Mouse (Mus musculus) gastrocnemius, postnatal 36 days (tissue): Measurements from ENCODE around the gene Agpat4. TPM values are rescaled to one million over a fixed set of nuclear protein-coding genes. Genes with fewer than 3 reads are reported as not detected.

Experiments used
- DNase-seq, 2 experiments: peaks; one replicate each; pipeline ENCODE4 v3.0.0; 2022
- intact Hi-C: fragments of 180-260 bp; cut with DNase I; formaldehyde crosslinking; loops from one replicate; pipeline ENCODE4 v1.15.1; 2025
- long read RNA-seq, 2 experiments: library from polyadenylated mRNA; stranded (forward); transcript quantifications; one replicate each; pipeline ENCODE4 v2.0.0; 2021
- total RNA-seq, 2 experiments: library from RNA; stranded (reverse); gene quantifications; 2 replicates each; pipeline ENCODE4 v1.2.3; 2021

The Agpat4 gene
- 1 to 10 TPM; 1.9 to 2.8 TPM for total RNA-seq
- long read RNA-seq, experiment 1, partial matches to known transcripts, result 0 of 3 reads
- long read RNA-seq, experiment 1, other reads (novel, unspliced or antisense), result 2 of 3 reads
- long read RNA-seq, experiment 2, partial matches to known transcripts, result 0 of 4 reads
- long read RNA-seq, experiment 2, other reads (novel, unspliced or antisense), result 1 of 4 reads

DNA sequence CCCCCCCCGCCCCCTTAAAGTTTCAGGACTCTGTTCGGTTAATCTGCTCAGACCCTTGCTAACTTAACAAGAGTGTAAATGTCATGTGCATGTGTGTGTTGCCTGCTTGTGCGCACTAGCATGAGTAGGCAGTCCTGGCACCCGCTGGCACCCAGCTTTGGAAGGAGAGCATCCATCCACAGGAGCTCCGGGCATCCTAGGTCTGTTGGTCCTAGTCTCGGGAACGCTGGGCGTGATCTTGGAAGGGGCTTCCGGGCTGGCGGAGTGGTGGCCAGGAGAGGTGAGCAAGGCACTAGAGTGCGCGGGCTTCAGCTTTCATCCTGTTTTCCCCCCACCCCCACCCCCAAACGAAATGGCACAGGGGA lies at the start of gene Agpat4:
TSS of gene Agpat4 (plus strand) at position 144 of the 365 bp plus-strand sequence.
- DNase-seq, result no peak
- intact Hi-C loops, result no loop called here

DNA sequence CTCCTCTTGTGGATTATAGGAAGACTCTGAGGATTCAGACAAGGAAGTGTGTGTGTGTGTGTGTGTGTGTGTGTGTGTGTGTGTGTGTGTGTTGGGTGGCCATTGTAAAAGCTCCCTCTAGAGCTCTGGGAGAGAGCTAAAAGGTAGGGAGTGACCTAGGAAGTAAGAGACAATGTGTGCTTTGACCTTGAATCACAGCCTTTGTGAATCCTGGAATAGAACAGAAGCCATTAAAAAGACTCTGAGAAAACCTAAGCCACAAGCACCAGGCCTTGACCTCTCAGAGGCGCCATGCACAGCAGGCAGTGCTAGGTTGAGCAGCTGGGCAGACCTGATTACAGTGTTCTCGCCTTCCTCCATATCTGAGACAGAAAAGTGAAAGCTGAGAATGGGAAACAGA lies 41.7 kb upstream of the Agpat4 start:
- intact Hi-C loops, result no loop called here
- no peak for DNase-seq

DNA sequence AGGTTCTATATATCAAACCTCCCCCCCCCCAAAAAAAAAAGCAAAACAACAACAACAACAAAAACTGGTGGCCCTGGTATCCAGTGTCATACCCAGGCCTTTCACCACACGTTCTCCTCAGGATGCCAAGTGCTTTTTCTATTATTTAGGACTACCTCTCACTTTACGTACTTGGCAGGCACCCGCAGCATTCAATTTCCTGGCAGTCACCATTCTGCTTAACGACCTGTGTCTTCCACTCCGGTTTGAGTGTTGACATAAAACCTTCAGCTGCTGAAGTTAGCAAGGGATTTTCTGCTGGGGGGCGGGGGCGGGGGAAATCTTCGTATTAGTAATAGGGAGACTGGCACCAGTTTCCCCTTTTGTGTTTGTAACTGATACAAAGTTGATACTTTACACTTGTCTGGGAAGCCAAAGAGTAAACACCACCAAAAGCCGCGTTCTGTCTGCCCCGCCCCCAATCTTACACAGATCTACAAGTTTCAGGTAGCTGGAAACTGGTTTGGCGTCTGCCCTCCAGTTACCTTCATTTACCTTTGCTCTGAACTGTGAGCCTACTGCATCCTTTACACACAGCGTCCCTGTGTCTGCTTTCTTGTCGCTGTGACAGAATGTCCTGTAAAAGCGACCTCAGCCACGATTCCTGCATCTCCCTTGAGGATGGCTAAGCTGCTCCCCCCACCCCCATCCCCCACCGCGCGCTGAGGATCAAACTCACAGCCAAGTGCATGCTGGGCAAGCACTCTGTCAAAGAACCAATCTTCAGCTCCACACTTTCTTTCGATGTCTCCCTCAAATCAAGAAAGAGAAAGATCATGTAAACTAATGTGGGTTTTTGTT lies 37.6 kb upstream of the Agpat4 start:
- DNase-seq, result no peak
- intact Hi-C loops, result no loop called here

DNA sequence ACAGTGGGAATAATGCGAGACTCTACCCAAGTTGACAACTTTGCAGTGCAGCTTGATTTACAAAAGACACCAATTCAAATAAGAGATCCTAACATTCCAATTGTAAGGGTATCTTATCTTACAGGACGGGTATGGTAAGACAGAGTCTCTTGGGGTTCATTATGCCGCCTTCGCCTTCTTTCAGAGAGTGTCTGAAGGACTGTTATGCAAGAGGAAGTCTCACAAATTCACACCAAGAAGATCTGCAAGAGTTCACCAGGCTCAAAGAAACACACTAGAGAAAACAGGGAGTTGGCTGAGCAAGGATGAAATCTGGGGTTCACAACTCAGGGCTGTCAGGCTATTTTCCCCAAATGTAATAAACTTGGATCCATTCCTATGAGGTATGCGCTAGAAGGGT lies 36.3 kb upstream of the Agpat4 start:
- intact Hi-C loops, result no loop called here
- no peak for DNase-seq

DNA sequence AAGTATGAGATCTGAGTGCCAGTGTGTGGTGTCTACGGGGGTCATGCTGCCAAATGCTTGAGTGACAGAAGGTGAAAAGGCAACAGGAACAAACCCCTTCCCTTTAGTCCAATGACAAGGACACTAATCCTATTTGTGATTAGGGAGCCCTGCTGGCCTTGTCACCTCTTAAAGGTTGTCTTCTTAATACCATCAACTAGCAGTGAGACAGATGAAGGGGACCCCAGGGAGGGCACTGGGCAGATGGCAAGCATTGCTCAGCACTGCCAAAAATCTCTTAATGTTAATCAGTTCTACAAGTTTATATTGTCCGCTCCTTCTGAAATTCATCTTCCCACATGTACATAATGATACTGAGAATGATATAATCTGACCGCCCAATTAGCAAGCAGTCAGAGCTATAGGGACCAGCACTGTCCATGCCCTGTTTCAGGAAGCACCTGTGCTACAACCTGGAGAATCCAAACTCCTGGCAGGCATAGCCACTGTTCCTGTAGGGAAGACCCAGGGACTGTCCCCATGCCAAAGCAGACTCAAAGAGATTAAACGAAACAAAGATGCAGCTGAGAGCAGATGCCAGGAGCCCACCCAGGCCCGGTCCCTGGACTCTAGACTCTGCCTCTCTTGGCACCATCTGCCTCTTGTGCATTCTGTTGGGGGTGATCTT lies 28.1 kb upstream of the Agpat4 start:
- intact Hi-C loops, result no loop called here
- no peak for DNase-seq

DNA sequence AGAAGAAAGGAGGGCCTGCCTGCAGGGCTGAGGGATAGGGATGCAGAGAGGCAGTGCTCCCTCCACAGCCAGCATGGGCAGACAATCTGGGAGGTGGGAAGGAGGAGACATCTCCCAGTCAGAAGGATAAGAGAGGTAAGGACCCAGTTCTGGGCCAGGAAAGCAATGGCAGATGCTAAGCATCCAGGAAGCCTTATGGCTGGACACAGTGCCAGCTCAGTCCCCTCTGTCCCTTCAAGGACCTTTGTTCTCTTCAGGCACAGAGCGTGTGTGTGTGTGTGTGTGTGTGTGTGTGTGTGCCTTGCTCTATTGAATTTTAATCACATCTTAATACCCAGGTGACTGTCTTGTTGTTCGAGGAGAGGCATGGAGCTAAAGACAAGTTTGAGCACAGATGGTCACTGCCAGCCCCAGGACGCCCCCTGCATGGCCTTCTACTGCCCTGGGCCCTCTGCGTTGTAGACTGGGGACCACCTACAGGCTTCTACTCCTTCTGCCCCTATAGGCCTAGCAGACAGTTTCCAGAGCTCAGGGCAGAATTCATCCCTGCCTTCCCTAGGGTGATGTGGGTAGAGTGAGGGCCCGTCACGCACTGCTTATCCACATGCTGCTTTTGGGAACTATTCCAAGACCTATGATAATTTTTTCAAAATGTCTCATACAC lies 25.5 kb upstream of the Agpat4 start:
- DNase-seq, result no peak
- intact Hi-C loops, result no loop called here

DNA sequence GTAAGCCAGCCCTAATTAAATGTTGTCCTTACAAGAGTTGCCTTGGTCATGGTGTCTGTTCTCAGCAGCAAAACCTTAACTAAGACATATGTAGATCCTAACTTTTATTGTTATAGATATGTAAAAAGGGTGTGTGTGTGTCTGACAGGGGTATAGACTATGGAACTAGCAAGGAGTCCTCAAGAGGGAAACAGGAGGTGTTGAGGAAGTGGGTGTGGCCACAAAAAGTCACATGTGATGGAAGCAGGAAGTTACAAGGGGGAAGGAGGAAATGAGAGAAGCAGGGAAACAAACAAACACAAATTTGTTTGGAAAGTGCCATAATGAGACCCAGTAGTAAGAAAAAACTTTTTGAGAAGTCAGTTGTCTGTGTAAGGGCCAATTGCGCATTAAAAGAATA lies 24.5 kb upstream of the Agpat4 start:
- no peak for DNase-seq
- intact Hi-C loops, result no loop called here

DNA sequence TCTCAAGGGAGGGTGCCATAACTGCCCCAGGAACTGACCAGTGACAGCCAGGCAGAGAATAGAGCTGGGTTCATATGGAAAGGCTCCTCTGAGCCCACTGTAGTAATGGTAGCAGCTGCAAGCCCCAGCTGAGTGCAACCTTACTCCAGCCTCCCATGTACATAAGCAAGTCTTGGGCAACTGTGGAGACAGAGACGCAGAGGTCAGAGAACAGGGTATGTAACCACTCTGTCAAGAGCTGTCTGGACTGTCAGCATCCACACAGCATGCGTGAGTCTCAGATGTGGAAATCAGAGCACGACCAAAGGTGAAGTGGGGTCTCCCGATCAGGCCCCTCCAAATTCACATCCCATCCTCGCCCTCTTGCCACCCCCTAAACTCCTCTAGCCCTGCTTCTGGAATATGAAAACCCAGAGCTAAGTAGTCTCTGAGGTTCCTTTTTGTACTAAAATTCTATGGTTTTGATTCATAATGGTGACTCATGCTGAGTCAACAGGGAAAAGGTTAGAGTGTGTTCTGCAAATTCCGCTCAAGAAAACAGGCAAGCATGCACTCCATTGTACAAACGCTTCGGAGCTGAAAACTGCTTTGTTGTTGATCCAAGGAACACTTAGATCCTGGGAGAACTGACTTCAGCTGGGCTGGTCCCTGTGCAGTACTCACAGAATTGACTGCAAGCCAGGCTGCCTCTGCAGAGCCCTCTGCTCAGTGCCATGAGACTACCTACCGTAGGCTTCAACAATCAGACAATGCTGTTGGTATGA lies 23.5 kb upstream of the Agpat4 start:
- peak in 1 of 2 experiments; percentile 11 for DNase-seq

DNA sequence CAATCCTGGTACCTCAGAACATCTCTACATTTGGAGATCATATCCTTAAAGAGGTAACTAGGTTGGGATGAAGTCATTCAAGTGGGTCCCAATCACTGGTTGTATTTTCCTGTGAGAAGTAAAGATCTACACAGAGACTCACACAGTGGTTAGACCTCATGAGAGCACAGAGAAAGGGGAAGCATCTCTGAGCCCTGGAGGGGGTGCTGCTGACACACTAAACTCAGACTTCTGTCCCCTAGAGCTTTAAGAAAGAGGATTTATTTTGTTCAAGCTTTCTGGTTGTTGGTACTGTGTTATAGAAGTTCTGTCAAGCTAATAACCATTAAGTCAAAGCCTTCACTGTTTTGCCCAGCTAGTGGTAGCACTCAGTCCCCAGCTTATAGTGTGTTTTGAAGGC lies 19.1 kb upstream of the Agpat4 start:
- DNase-seq, result no peak
- intact Hi-C loops, result no loop called here

More for the DNA sequence above, 23.5 kb upstream of the Agpat4 start:
- intact Hi-C loops, result no loop called here

DNA sequence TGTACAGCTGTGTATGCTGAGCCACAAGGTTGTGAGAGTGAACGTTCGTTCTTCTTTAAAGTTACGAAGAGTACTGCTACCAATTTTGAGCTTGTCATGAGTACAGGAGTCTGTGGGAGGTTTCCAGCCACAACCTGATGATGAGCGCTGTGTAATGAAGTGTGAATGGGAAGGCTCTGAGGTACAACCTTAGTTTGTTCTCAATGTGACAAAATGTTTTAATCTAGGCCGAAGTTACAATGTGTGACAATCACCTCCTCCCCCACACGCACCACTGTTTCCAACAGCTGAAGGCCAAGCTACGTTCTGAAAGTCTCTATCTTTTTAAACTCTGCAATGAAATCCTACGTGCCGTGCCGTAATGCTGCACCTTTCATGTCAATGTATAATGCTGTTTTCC lies 16.2 kb upstream of the Agpat4 start:
- intact Hi-C loops, result no loop called here
- DNase-seq, result no peak

DNA sequence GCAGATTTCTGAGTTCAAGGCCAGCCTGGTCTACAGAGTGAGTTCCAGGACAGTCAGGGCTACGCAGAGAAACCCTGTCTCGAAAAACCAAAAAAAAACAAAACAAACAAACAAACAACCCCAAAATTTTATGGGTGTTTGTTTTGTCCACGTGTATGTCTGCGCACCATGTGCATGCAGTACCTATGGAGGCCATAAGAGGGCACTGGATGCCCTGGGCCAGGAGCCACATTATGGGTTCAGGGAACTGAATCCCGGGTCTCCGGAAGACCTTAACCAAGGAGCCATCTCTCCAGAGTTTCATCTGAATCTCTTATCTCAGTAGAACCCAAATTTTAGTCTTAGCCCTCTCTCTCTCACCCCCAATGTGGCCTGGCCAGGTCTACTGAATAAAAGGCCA lies 14.7 kb upstream of the Agpat4 start:
- intact Hi-C loops, result no loop called here
- DNase-seq, result no peak

DNA sequence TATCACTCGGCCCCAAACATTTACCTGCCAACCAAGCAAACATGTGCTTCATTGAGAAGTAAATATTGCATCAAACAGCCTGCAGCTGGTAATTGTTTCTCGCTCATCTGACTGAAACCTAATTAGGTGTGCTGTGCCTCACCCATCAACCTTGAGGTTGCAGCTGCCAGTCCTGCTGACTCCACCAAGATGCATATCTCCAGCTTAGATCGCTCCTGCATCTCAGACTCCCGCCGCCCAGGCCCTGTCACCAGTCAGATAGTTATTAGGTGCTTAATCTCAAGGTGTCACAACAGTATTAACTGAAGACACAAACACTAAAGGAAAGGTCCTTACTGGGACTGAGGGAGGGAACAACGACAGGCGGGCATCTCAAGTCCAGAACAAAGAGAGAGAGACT lies 14.3 kb upstream of the Agpat4 start:
- DNase-seq, result no peak
- intact Hi-C loops, result no loop called here

DNA sequence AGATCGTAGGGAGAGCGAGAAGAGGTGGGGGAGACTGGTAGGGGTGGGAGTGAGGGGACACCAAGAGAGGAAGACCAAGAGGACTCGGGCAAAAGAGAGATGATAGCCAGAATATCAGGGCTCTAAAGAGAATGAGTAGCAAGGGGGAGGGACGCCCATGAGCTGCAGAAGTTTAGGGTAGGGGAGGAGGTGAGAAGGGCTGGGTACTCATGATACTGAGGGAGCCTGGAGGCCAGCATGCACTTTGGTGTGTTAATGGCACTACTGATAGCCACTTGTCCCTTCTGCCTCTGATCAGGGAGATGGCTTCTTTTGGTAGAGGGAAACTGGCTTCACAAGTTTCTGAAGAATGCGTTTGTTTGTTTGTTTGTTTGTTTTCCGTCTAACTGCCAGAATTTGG lies 13.8 kb upstream of the Agpat4 start:
- intact Hi-C loops, result loop anchor here (5.0 kb wide), 1 partner anchor 73 kb away; no protein-coding TSS in a partner anchor
- DNase-seq, result no peak

DNA sequence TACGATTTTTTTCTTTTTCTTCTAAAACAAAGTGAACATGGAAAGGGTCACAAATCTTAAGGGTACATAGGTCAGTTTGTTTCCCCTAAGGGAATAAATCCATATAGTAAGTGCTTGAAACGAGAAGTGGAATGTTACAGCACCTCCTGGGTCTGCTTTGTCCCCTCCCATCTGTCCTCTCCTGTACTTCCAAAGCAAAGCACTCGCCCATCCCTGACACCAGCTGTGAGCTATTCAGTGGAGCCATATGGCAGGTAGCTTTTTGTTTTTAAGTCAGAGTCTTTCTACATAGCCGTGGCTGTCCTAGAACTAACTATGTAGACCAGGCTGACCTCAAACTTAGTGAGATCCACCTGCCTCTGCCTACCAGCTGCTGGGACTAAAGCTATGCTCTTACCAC lies 12.2 kb upstream of the Agpat4 start:
- intact Hi-C loops, result loop anchor here (5.0 kb wide), 1 partner anchor 71 kb away; no protein-coding TSS in a partner anchor
- DNase-seq, result no peak

DNA sequence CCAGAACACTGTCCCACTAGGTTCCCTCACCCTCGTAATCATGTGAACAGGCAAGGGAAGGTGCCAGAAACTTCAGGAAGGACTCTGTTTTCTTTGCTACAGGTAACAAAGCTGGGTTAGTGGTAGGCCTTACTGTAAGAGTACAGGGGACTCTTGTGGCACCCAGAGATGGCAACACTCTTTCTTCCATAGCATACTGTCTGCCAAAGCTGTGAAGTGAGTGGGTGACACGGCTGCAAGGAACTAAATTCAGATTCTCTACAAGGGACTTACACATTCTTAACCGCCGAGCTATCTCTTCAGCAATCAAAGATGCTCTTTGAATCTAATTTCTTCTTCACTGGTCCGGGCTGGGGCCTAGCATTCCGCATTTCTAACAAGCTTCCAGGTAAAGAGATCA lies 4.9 kb upstream of the Agpat4 start:
- intact Hi-C loops, result no loop called here
- DNase-seq, result no peak

DNA sequence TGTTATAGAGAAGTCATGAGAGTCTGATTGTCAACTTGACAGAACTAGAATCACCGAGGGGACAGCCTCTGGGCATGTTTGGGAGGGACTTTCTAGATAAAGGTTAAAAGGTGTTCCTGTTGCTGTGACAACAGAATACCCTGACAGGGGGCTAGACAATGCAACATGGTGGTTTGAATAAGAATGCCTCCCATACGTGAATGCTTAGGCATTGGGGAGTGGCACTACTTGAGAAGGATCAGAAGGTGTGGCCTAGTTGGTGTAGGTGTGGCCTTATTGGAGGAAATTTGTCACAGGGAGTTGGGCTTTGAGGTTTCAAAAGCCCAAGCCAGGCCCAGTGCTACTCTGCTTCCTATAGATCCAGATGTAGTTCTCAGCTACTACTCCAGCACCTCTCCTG lies 3.4 kb upstream of the Agpat4 start:
- DNase-seq, result no peak
- intact Hi-C loops, result no loop called here

DNA sequence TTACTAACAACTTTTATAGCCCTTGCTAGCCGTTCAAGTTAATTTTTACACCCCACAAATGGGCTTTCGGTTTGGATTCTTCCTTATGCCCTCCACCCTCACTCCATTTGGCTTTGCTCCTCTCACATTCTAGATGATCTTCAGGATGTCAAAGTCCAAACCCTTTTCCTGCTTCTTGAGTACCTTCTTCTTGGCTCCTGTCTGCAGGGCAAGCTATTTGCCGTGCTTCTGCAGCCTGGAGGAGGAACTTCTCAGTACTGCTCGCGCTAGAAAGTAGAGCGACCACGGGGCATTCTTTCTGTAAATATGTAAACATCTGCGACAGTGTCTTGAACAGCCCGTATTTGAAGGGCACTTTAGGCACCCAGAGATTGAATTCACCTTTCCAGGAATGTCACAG lies 373 bp upstream of the Agpat4 start:
- DNase-seq, result no peak
- intact Hi-C loops, result no loop called here

DNA sequence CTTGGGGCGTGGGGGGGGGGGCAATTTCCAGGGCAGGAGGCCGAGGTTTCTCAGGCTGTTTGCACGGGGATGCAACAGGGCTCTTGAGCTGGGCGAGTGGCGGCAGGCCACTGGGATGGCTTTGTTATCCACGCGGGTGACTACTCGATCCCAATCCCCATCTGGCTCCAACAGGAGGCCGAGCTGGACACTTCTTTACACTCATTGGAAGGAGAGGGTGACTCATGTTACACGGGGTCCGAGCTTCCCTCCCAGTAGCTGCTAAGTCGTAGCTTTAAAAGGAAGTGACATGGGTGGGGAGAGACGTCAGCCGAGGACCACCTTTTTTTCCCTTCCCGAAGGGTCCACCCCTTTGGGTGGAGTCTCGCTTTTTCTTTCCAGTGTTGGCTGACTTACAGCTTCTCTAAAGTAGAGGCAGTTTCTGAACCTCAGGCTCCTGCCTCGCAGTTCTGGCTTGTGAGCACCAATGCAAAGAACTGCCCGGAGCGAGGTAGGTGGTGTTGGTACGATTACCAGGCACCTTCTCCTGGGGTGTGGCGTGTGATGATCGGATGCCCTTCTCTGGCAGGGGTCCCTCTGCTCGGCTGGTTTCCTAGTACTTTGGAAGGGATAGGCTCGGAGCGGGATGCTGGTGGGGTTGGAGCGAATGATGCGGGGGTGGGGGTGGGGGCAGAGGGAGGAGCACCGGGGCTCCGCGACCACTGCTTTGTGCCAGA lies 580 bp downstream of the Agpat4 start:
- intact Hi-C loops, result no loop called here
- DNase-seq, result peak; percentile 57 to 60

DNA sequence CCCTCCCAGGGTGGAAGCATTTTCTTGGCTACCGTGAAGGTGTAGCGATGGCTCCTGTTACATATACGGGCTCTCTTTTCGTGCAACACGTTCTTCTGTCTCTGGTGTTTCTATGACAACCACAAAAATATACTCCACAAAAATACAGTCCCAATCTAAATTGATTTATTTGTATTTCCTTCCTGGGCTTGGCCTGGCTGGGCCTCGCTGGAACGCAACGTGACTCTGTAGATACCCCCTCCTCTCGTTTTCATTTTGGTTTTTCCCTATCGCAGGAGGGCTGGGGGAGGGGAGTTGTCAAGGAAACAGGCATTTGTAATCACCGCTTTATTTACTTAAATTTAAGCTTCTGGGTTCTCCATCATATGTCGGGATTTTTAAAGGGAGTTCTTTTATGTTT lies 1.2 kb downstream of the Agpat4 start:
- no peak for DNase-seq
- intact Hi-C loops, result no loop called here

DNA sequence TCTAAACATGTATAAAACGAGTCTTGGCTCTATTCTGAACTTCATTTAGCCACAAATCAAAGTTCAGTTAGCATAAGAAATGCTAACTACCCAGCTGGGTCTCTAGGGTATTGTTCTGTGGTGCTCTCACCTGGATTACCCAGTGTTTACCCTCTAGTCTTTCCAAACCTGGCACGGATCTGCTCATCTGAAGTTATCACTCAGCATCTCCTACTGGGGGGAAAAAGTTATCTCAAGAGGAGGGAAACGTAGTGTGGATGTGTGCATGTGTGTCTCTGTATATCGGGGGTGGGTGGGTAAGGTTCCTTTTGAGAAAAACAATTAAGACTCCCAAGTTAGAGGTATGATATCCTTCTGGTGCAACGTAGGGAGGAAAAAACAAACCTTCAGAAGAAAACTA lies 1.8 kb downstream of the Agpat4 start:
- no peak for DNase-seq
- intact Hi-C loops, result no loop called here
